Mouse (Mus musculus) MEL (cell line): Measurements from ENCODE around the gene Nos1. TPM values are rescaled to one million over a fixed set of nuclear protein-coding genes. Genes with fewer than 3 reads are reported as not detected.

Experiments used
- DNase-seq: peaks from one replicate; pipeline ENCODE4 v3.0.0; 2011; ENCODE audit warnings: low read depth, low spot score
- H3K27ac ChIP-seq: 2 replicates; pipeline ENCODE4 v1.5.1; 2012; ENCODE audit warnings: low read depth, mild to moderate bottlenecking, control low read depth, low read length, moderate library complexity; ENCODE audit not compliant: control insufficient read depth
- H3K27me3 ChIP-seq, 2 experiments: fragments of 150-350 bp in 1 of 2; sonication (generic) in 1 of 2; 2 replicates each; pipeline ENCODE4 v1.6.1; 2012; ENCODE audit warnings: low read length in 2 of 2, mild to moderate bottlenecking in 2 of 2, improper control_type of control experiment in 1 of 2, moderate library complexity in 1 of 2; ENCODE audit not compliant: insufficient read depth in 2 of 2, control insufficient read depth in 1 of 2
- H3K36me3 ChIP-seq, 2 experiments: 2 replicates each; pipeline ENCODE4 v1.6.1; 2012 to 2014; ENCODE audit warnings: low read length in 2 of 2, improper control_type of control experiment in 1 of 2, inconsistent platforms in 1 of 2, mild to moderate bottlenecking in 1 of 2; ENCODE audit not compliant: insufficient read depth in 2 of 2, control insufficient read depth in 1 of 2
- H3K4me1 ChIP-seq, 2 experiments: fragments of 150-350 bp in 1 of 2; sonication (generic) in 1 of 2; 2 replicates each; pipeline ENCODE4 v1.6.1; 2012; ENCODE audit warnings: low read length in 2 of 2, improper control_type of control experiment in 1 of 2, mild to moderate bottlenecking in 1 of 2; ENCODE audit not compliant: insufficient read depth in 2 of 2, control insufficient read depth in 1 of 2
- H3K4me3 ChIP-seq, 2 experiments: fragments of 150-350 bp in 1 of 2; sonication (generic) in 1 of 2; 2 replicates each; pipeline ENCODE4 v1.5.1; 2012; ENCODE audit warnings: low read depth in 2 of 2, low read length in 2 of 2, mild to moderate bottlenecking in 2 of 2, moderate library complexity in 2 of 2, control low read depth in 1 of 2, improper control_type of control experiment in 1 of 2; ENCODE audit not compliant: control insufficient read depth in 1 of 2, insufficient read depth in 1 of 2
- H3K79me2 ChIP-seq: 2 replicates; pipeline ENCODE4 v1.6.1; 2012; ENCODE audit warnings: mild to moderate bottlenecking, low read length, moderate library complexity; ENCODE audit not compliant: control insufficient read depth, poor library complexity, insufficient read depth
- H3K9ac ChIP-seq: 2 replicates; pipeline ENCODE4 v1.6.1; 2012; ENCODE audit warnings: low read depth, mild to moderate bottlenecking, control low read depth, low read length, moderate library complexity; ENCODE audit not compliant: control insufficient read depth, poor library complexity, severe bottlenecking
- H3K9me3 ChIP-seq: fragments of 150-350 bp; sonication (generic); replicated peaks from 2 replicates; pipeline ENCODE4 v1.6.1; 2012; ENCODE audit warnings: mild to moderate bottlenecking, low read length, improper control_type of control experiment, moderate library complexity; ENCODE audit not compliant: insufficient read depth
- BHLHE40 ChIP-seq: IDR thresholded peaks from 2 replicates; pipeline ENCODE4 v1.6.1; 2012; ENCODE audit warnings: low read depth, mild to moderate bottlenecking, inconsistent platforms, low read length, improper control_type of control experiment, borderline replicate concordance
- CHD1 ChIP-seq: IDR thresholded peaks from 2 replicates; pipeline ENCODE4 v1.6.1; 2012; ENCODE audit warnings: low read depth, mild to moderate bottlenecking, inconsistent platforms, low read length, improper control_type of control experiment
- CHD2 ChIP-seq: IDR thresholded peaks from 2 replicates; pipeline ENCODE4 v1.6.1; 2011; ENCODE audit warnings: low read length, improper control_type of control experiment
- CTCF ChIP-seq, 3 experiments: IDR thresholded peaks in 2 of 3; conservative IDR thresholded peaks in 1 of 3; 2 replicates each; pipeline ENCODE4 v1.5.1; 2011 to 2012; ENCODE audit warnings: low read length in 3 of 3, low read depth in 2 of 3, mild to moderate bottlenecking in 2 of 3, improper control_type of control experiment in 1 of 3, inconsistent platforms in 1 of 3, mixed read lengths in 1 of 3, moderate library complexity in 1 of 3; ENCODE audit not compliant: control insufficient read depth in 1 of 3, insufficient read depth in 1 of 3, poor library complexity in 1 of 3, severe bottlenecking in 1 of 3
- E2F4 ChIP-seq: IDR thresholded peaks from 2 replicates; pipeline ENCODE4 v1.6.1; 2011; ENCODE audit warnings: low read depth, low read length, improper control_type of control experiment, borderline replicate concordance
- ETS1 ChIP-seq: IDR thresholded peaks from 2 replicates; pipeline ENCODE4 v1.6.1; 2012; ENCODE audit warnings: low read depth, mild to moderate bottlenecking, inconsistent platforms, low read length, improper control_type of control experiment, moderate library complexity
- GATA1 ChIP-seq: IDR thresholded peaks from 2 replicates; pipeline ENCODE4 v1.6.1; 2011; ENCODE audit warnings: low read depth, low read length, improper control_type of control experiment
- JUND ChIP-seq: IDR thresholded peaks from 2 replicates; pipeline ENCODE4 v1.6.1; 2011; ENCODE audit warnings: low read depth, mild to moderate bottlenecking, improper control_type of control experiment, low read length
- MAFK ChIP-seq: IDR thresholded peaks from 2 replicates; pipeline ENCODE4 v1.6.1; 2011; ENCODE audit warnings: low read depth, mild to moderate bottlenecking, low read length, improper control_type of control experiment, borderline replicate concordance
- MAZ ChIP-seq: IDR thresholded peaks from 2 replicates; pipeline ENCODE4 v1.6.1; 2012; ENCODE audit warnings: low read depth, mild to moderate bottlenecking, inconsistent platforms, low read length, improper control_type of control experiment
- MYC ChIP-seq: IDR thresholded peaks from 2 replicates; pipeline ENCODE4 v1.6.1; 2011; ENCODE audit warnings: low read depth, mild to moderate bottlenecking, low read length, improper control_type of control experiment, moderate library complexity
- RAD21 ChIP-seq: IDR thresholded peaks from 2 replicates; pipeline ENCODE4 v1.6.1; 2011; ENCODE audit warnings: mild to moderate bottlenecking, low read depth, low read length, improper control_type of control experiment
- SIN3A ChIP-seq: IDR thresholded peaks from 2 replicates; pipeline ENCODE4 v1.6.1; 2012; ENCODE audit warnings: low read length, improper control_type of control experiment, inconsistent platforms
- SMC3 ChIP-seq: IDR thresholded peaks from 2 replicates; pipeline ENCODE4 v1.6.1; 2011; ENCODE audit warnings: low read depth, low read length, improper control_type of control experiment
- TAL1 ChIP-seq: IDR thresholded peaks from 2 replicates; pipeline ENCODE4 v1.6.1; 2012; ENCODE audit warnings: mild to moderate bottlenecking, inconsistent platforms, low read length, moderate library complexity, mixed read lengths
- TBP ChIP-seq: IDR thresholded peaks from 2 replicates; pipeline ENCODE4 v1.8.0; 2011; ENCODE audit warnings: low read depth, low read length, improper control_type of control experiment
- USF1 ChIP-seq: IDR thresholded peaks from 2 replicates; pipeline ENCODE4 v1.6.1; 2014; ENCODE audit warnings: low read depth, mild to moderate bottlenecking, inconsistent platforms, low read length, improper control_type of control experiment, moderate library complexity
- USF2 ChIP-seq, 2 experiments: IDR thresholded peaks; 2 replicates each; pipeline ENCODE4 v1.6.1; 2011 to 2012; ENCODE audit warnings: improper control_type of control experiment in 2 of 2, low read length in 2 of 2, borderline replicate concordance in 1 of 2, inconsistent platforms in 1 of 2, low read depth in 1 of 2, mild to moderate bottlenecking in 1 of 2; ENCODE audit not compliant: insufficient read depth in 1 of 2
- ZC3H11A ChIP-seq: IDR thresholded peaks from 2 replicates; pipeline ENCODE4 v1.6.1; 2012; ENCODE audit warnings: low read depth, mild to moderate bottlenecking, inconsistent platforms, low read length, improper control_type of control experiment
- ZKSCAN1 ChIP-seq: IDR thresholded peaks from 2 replicates; pipeline ENCODE4 v1.6.1; 2012; ENCODE audit warnings: low read depth, mild to moderate bottlenecking, inconsistent platforms, low read length, improper control_type of control experiment, moderate library complexity
- ZMIZ1 ChIP-seq: IDR thresholded peaks from 2 replicates; pipeline ENCODE4 v1.6.1; 2012; ENCODE audit warnings: low read depth, mild to moderate bottlenecking, inconsistent platforms, low read length, improper control_type of control experiment, moderate library complexity
- polyA plus RNA-seq, 2 experiments: library from polyadenylated mRNA; stranded (reverse) in 1 of 2; unstranded in 1 of 2; fragments of >175 nt in 1 of 2; fragments of >200 nt in 1 of 2; gene quantifications; 2 replicates each; pipeline versions ENCODE4 v1.2.1 to v1.2.4; 2012; ENCODE audit warnings: low replicate concordance in 2 of 2, low read depth in 1 of 2; ENCODE audit not compliant: insufficient read length in 2 of 2, insufficient read depth in 1 of 2, missing spikeins in 1 of 2
- total RNA-seq: library from RNA; depleted of rRNA; stranded (reverse); fragments of 300-350 nt; gene quantifications from 2 replicates; pipeline ENCODE4 v1.2.3, GENCODE M21; 2012

Nos1 gene
- total and polyA plus RNA-seq, 3 experiments = 0.35 to 1.5 TPM; not detected in 1

- no peak for DNase-seq
- Histone ChIP-seq H3K79me2 (no peaks in the 10 kb centered on the region), H3K27ac (no peak overlapping the region), H3K27me3 (no peaks in the 10 kb centered on the region), H3K4me1 (no peaks in the 10 kb centered on the region), H3K9ac (no peak overlapping the region), H3K36me3 (no peaks in the 10 kb centered on the region), H3K9me3 (no peaks in the 10 kb centered on the region), H3K4me3 (no peak overlapping the region)
- TF ChIP-seq SIN3A (no peak), ETS1 (no peak), GATA1 (no peak), CHD1 (no peak), TBP (no peak), TAL1 (no peak), ZC3H11A (no peak), MYC (no peak), MAZ (no peak), RAD21 (no peak), USF1 (no peak), USF2 (IDR thresholded peaks at IDR 0.05; ENCODE audit: borderline replicate concordance in 1 of 2, insufficient read depth in 1 of 2, low read depth in 1 of 2, low read length in 2 of 2) (no peak), MAFK (no peak)
Measured at GRCm38 (mm10) chr5:117803551-117803950, 22.7 kb downstream of the Nos1 start.

- Histone ChIP-seq H3K9ac (no peak overlapping the region), H3K79me2 (no peaks in the 10 kb centered on the region), H3K9me3 (no peaks in the 10 kb centered on the region), H3K27me3 (no peaks in the 10 kb centered on the region), H3K27ac (no peak overlapping the region), H3K4me3 (no peak overlapping the region), H3K36me3 (no peaks in the 10 kb centered on the region), H3K4me1 (no peaks in the 10 kb centered on the region)
- no peak for DNase-seq
- TF ChIP-seq CTCF (IDR thresholded peaks at IDR 0.05 in 2 of 3, conservative IDR thresholded peaks at IDR 0.05 in 1 of 3; ENCODE audit: control insufficient read depth in 1 of 3, insufficient read depth in 1 of 3, low read depth in 2 of 3, low read length in 3 of 3, poor library complexity in 1 of 3, severe bottlenecking in 1 of 3) = no peak
- no peak for TF ChIP-seq USF1
Measured at GRCm38 (mm10) chr5:117810930-117811329, 30.1 kb downstream of the Nos1 start.

- Histone ChIP-seq H3K4me1 (no peaks in the 10 kb centered on the region), H3K9ac (no peak overlapping the region), H3K79me2 (no peaks in the 10 kb centered on the region), H3K27me3 (no peaks in the 10 kb centered on the region), H3K4me3 (no peak overlapping the region), H3K36me3 (no peaks in the 10 kb centered on the region), H3K27ac (no peak overlapping the region), H3K9me3 (no peaks in the 10 kb centered on the region)
- TF ChIP-seq ZMIZ1 (no peak), MYC (no peak), ZC3H11A (no peak), CHD1 (no peak), CHD2 (no peak), JUND (no peak), BHLHE40 (no peak), SMC3 (no peak), SIN3A (no peak), E2F4 (no peak), ZKSCAN1 (no peak)
- DNase-seq = no peak
Measured at GRCm38 (mm10) chr5:117818800-117819199, 38.0 kb downstream of the Nos1 start.
